In the genomic region with DNA sequence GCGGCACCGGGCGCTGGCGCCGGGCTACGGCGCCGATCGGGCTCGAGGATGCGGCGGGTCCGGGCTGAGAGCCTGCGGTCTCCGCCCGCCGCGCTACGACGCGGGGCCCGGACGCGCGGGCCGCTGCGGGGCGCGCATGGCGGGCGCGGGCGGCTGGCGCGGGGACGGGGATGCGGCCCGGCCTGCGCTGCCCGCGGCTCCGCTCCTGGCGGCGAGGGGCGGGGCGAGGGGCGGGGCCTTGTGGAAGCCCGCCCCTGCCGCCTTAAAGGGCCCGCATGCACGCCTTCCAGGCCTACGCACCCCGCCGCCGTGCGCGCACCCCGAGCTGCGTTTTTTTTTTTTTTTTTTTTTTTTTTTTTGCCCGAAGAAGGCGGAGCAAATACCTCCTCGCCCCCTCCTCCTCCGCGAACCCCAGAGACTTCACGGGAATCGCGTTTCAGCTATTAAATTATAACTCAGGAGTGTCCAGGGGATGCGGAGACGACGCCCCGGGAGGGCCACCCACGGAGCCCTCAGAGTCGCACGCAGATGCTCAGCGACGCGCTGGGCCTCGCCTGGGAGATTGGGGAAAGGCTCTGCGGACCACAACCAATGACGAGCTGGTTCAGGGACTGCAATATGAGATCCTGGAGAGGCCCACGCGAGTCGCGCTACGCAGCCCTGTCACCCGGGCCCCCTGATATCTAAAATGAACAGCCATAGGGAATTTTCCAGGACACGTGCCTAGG, we compare ENCODE assay signal across 7 mouse cellular contexts. TPM values are rescaled to one million over a fixed set of nuclear protein-coding genes. Genes with fewer than 3 reads are reported as not detected.
DNase-seq lines count a peak whose midpoint lies in the region; ATAC-seq lines count a peak whose summit lies in the region.

Gene Ncor2, minus strand, starts transcription at position 213 of the 728 bp plus-strand sequence.

- peak within 1 kb of the TSS; percentile 91 for H3K4me3 ChIP-seq in intestine, embryonic 15.5 days (replicated peaks)
- H3K4me3 ChIP-seq in midbrain, embryonic 10.5 days, result peak within 1 kb of the TSS; percentile 91

- peaks cover 53% of the 10 kb centered on the region for H3K4me1 ChIP-seq in intestine, embryonic 15.5 days (replicated peaks)
- peaks cover 66% of the 10 kb centered on the region for H3K4me1 ChIP-seq in midbrain, embryonic 10.5 days

- H3K27ac ChIP-seq in intestine, embryonic 15.5 days, result peak within 1 kb of the TSS; percentile 95
- peak within 1 kb of the TSS; percentile 95 for H3K27ac ChIP-seq in midbrain, embryonic 10.5 days (replicated peaks)

- H3K9ac ChIP-seq in intestine, embryonic 15.5 days, result peak within 1 kb of the TSS; percentile 85

- DNase-seq in adrenal gland, adult 8-10 months, result peak; percentile 59
- DNase-seq in embryo, embryonic 11 days, result peak; percentile 94
- DNase-seq in gastrocnemius, postnatal 36 days, result peak; percentile 62 to 75
- DNase-seq in left cerebral cortex, postnatal 36 days (ENCODE audit: low spot score in 2 of 2), result peak; percentile 82 to 89
- peak; percentile 86 for DNase-seq in midbrain, embryonic 10.5 days (ENCODE audit: low spot score)
- peak; percentile 81 for DNase-seq in skeletal muscle tissue, adult 2 months (ENCODE audit: low read depth, low spot score)

- H3K36me3 ChIP-seq in intestine, embryonic 15.5 days, result no peaks in the 10 kb centered on the region
- H3K36me3 ChIP-seq in midbrain, embryonic 10.5 days, result no peaks in the 10 kb centered on the region

- intact Hi-C loops in gastrocnemius, postnatal 36 days (cut with DNase I), result loop anchor here (5.0 kb wide), 3 partner anchors 37 to 72 kb away; no protein-coding TSS in a partner anchor
- intact Hi-C loops in left cerebral cortex, postnatal 36 days (cut with DNase I), result loop anchor here (2.0 to 5.0 kb wide), 6 partner anchors 38 to 277 kb away; no protein-coding TSS in a partner anchor

- under 1% methylated on average over 87 of the region's 87 CpGs for WGBS in intestine, embryonic 15.5 days
- under 1% methylated on average over 83 of the region's 87 CpGs for WGBS in midbrain, embryonic 10.5 days

- H3K9me3 ChIP-seq in intestine, embryonic 15.5 days, result no peaks in the 10 kb centered on the region
- H3K9me3 ChIP-seq in midbrain, embryonic 10.5 days (replicated peaks), result no peaks in the 10 kb centered on the region

- peak; percentile 92 for ATAC-seq in intestine, embryonic 15.5 days

- H3K27me3 ChIP-seq in intestine, embryonic 15.5 days (replicated peaks), result no peaks in the 10 kb centered on the region
- peaks cover 37% of the 10 kb centered on the region for H3K27me3 ChIP-seq in midbrain, embryonic 10.5 days (ENCODE audit: low read depth, poor library complexity, severe bottlenecking)

- H3K4me2 ChIP-seq in intestine, embryonic 15.5 days (replicated peaks), result peak within 1 kb of the TSS; percentile 91

RNA-seq across cellular contexts. Expression of gene Ncor2, which starts in this region (rescaled TPM):
- total RNA-seq in adrenal gland, adult 8-10 months (2022), result 100 to 1,000 TPM; 188 to 380 (median 257) TPM
- 100 to 1,000 TPM; 102 to 112 TPM for total RNA-seq in gastrocnemius, postnatal 36 days (2021)
- polyA plus RNA-seq in intestine, embryonic 15.5 days (2015; fragmentation: Nextera tagmentation; extraction: Ambion mirVana), result 19.9 and 20.0 TPM in 2 replicates
- total RNA-seq in left cerebral cortex, postnatal 36 days (2021), result 100 to 1,000 TPM; 167 to 240 TPM
- 16.2 and 19.1 TPM in 2 replicates for polyA plus RNA-seq in midbrain, embryonic 10.5 days (2016; fragmentation: Nextera tagmentation; extraction: Ambion mirVana)

Comparison
In these comparisons a context has a peak if more than half of its experiments do, and no peak if none do; other contexts are left out.
1. Peak in every context shown above with its lines: DNase-seq, ATAC-seq, H3K4me3 ChIP-seq and H3K27ac ChIP-seq.